Mouse (Mus musculus): Measurements from ENCODE around the gene Stk19.
A peak's percentile ranks its signal among the peaks of the same experiment; 100 is the strongest.
"Not testable (repeated sequence)": the region's sequence is repeated elsewhere in the genome, so short reads cannot be mapped to it uniquely, and the experiment has no call there.

Stk19 gene

DNA sequence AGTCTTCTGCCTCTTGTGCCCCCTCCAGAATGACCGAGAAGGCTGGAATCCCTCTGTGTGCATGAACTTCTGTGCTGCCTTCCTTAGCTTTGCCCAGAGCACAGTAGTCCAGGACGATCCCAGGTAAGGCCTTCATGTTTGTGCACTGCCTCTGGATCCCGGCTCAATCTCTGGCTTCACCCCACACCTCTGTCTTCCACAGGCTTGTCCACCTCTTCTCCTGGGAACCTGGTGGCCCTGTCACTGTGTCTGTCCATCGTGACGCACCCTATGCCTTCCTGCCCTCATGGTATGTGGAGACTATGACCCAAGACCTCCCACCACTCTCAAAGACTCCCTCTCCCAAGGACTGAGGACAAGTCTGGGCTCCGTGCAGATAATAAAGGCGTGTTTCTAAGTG is 2.0 kb upstream of the Stk19 start:
- no peak for DNase-seq

DNA sequence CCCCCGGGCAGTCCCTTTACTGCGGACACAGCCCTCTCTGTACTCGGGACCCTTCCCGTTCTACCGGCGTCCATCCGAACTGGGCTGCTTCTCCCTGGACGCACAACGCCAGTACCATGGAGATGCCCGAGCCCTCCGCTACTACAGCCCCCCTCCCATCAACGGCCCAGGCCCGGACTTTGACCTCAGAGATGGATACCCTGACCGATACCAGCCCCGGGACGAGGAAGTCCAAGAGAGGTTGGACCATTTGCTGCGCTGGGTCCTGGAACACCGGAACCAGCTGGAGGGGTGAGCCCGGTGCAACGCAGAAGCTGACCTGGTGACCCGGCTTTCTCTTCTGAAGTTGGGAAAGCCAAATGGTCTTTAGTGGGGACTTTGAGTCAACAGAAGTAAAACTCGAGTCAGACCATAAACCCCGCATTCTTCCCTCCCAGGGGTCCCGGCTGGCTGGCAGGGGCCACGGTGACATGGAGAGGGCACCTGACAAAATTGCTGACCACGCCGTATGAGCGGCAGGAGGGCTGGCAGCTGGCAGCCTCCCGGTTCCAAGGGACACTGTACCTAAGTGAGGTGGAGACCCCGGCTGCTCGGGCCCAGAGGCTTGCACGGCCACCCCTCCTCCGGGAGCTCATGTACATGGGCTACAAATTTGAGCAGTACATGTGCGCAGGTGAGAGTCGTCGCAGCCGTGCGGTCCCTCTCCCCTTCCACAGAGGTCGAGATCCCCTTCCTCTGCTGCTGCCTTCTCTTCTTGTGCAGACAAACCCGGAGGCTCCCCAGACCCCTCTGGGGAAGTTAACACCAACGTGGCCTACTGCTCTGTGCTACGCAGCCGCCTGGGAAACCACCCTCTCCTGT is 949 bp upstream of the Stk19 start:
- DNase-seq: peak in 1 of 2 experiments; percentile 18

DNA sequence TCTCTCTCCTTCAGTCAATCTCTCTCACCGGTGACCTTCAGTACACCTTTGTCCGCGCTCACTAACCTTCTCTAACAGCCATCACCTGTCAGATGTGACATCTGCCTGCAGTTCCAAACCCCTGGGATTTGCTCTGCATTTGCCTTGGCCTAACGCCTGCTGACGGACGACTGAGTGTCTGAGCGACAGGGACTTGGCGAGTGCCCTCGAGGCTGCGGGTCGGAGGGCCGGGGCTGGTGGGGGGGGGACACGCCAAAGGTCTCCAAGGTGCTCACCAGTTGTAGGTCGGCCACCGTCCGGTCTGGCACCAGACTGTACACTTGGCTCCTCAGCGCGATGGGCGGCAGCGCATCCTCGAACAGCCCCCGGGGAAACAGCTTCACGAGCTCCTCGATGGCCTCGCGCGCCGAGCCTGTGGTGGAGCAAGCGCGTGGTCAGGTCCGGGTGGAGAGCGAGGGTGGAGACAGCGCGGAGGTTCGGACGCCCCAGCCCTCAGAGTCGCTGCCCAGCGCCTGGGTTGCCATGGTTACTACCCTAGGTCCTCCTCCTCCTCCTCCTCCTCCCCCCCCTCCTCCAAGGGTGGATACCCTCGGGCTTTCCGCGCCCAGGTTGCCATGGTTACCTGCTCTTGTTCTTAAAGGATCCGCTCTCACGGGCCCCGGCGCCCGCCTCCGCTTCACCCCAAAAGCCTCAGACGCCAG is 440 bp downstream of the Stk19 start:
- no peak for DNase-seq

DNA sequence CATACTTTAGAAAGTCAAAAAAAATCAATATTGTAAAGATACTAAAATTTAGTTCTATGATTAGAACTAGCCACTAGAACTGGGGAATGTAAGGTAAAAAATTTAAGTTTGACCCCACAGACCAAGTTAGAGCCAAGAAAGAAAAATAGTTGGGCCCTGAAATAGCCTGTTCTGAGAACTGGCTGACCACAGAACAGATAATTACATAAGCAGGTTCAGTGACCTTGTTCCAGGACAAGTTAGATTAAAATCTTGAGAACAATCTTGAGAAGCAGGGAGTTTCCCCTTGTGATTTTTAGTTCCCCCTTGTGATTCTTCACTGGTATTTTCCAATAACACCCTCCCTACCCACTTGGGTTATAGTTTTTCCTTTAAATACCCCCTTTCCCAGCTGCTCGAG is 6.0 kb downstream of the Stk19 start:
- DNase-seq: not testable (repeated sequence)

DNA sequence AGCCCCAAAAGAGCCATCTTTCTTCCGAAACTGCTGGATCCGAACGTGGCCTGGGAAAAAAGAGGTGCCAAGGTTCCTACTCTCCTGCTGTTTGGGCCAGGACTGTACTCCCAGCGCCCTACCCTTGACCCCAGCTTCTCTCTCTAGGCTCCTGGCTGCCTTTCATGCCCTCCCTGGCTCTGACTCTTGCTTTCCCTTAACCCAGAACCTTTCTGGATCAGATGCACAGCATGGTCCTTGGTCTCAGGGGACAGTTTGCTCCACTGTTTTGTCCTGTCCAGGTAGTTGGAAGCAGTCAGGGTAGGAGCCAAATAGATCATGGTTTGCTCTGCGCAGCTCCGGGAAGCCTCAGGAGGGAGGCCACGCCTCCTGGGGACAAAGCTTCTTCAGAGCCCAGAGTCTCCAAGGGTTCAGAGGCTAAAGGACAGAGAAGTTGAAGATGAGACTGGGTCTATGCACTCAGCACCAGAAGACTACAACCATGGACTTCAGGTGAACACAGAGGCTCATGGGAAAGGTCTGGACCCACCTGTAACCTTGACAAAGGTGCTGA is 21.9 kb downstream of the Stk19 start:
- DNase-seq: no peak

DNA sequence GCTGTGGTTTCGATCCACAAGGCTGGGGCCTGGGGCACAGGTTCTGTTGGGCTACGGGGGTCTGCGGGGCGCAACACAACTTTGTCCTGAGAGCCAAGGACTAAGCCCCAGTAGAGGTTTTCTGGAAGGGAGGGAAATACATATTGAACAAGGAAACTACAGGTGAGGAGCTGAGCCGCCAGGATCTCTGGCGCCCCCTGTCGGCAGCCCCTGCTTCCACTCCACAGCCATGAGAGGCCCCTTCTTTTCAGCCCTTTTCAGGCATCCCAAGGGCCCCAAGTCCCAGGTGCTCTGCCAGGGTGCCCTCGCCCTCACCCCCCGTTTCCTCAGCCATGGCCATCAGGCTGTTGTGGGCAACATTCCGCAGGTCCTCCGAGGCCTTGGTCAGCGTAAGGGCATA is 23.0 kb downstream of the Stk19 start:
- peak in 1 of 2 experiments; percentile 37 for DNase-seq

DNA sequence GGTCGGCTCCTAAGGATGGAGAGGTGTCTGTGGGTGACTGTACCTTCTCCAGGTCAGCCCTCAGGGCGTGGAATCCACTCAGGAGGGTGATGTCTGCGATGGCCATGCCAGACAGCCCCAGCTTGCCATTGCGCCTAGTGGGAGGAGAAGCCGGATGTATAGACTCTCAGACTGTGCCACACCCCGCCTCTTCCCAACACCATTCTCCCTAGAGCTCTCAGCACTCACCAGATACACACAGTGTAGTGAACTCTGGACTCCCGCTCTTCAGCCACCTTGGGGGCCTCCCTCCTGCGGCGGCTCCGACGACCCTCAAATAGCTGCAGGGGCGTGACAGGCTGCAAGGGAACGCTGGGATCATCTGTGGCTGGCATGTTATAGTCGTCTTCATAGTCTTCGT is 25.5 kb downstream of the Stk19 start:
- peak in 1 of 2 experiments; percentile 20 for DNase-seq

DNA sequence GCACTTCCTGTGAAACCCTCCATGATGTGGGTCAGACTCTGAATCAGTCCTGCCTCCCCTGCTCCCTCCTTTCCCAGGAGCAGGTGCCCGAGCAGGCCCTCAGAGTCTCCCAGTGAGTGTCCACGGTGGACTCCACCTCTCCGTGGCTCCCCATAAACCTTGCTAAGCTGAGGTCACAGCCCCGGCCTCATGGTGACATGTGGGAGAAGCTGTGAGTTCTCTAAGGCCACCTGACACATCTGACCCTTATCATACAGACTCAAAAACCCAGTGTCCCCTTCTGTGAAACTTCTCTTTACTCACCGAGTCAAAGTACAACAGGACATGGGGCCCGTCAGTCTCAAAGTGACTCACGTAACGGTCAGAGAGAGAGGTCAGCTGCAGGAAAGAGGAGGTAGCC is 25.9 kb downstream of the Stk19 start:
- DNase-seq: not testable (repeated sequence)

DNA sequence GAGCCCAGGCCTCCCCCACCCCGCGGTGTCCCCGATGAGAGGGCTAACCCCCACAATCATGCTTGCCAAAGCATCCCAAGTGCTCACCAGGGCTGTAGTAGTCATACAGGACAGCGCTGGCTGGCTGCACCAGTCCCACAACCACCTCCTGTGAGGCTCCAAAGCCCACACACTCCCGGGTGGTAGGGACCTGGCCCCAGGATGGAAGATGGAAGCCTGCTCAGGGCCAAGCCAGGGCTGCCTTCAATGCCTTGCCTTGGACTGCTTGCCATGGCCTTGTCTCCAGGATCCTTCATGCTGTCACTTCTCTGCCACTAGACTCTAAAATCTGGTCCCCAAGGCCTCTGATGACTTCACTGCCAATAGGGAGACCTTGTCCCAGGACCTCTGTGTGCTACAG is 26.3 kb downstream of the Stk19 start:
- peak in 1 of 2 experiments; percentile 20 for DNase-seq

DNA sequence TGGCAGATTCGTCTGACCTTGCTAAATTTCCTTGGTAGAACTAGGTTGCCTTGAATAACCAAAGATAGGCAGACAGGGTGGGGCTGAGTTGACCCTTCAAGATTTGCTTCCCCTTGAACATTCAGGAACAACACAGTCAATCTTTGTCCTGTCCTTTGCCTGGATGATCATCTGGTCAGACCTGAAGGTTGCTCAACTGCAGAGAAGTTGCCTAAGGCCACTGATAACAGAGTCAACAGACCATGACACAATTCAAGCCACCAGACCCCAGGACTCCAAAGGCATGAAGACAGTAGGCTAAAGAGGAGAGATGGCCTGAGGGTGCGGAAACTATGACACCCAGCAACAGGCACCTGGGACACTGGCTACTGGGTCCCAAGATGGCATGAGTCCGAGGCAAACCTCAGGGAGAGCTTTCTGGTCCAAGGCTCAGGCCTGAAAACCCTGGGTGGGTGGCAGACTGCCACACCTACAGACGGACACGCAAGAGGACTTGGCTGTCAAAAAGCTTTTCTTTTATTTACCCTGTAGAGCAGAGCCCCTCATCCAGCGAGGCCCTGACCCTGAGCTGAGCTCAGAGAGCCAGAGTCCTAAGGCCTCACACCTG is 28.0 kb downstream of the Stk19 start:
- peak in 1 of 2 experiments; percentile 13 for DNase-seq

DNA sequence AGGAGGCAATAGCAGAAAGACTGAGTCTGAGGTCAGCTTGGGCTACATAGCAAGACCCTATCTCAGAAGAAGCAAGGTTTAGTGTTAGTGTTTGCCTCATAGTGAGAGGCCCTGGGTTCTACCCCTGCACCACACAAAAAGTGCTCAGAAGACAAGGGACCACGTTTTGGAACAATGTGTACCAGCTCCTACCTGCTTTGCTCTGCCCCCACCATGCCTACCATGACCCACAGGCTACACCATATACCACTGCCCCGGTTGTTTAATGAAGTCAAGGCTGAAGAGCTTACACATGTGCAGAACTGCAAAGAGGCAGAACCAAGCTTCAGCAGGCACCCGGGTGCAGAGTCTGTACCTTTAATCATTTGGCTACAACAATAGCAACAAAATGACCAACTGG is 29.6 kb downstream of the Stk19 start:
- DNase-seq: no peak

DNA sequence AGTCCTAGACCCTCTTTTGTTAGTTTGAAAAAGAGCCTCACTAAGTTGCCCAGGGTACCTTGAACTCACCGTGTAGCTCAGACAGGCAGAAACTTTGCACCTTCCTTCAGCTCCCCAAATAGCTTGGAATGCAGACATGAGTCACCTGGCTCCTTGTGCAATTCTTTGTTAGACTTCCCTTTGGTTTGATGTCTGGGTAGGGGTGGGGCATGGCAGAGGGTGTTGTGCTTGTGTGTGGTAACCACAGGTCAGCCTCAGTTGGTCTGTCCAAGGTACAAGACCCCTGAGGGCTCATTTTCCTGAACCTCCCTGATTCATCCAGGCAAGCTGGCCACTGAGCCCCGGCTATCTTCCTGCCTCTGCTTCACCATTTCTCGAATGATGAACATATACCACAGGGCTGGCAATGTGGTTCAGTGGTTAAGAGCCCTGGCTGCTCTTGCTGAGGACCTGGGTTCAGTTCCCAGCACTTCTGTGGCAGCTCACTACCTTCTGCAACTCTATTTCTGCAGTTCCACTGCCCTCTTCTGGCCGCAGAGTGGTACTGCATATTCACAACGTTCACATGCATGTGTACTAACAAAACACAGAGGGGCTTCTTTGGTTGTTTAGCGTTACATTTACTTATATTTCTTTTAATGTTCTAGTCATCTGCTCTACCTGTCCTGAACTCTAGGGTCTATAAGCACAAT is 31.7 kb downstream of the Stk19 start:
- DNase-seq: no peak

DNA sequence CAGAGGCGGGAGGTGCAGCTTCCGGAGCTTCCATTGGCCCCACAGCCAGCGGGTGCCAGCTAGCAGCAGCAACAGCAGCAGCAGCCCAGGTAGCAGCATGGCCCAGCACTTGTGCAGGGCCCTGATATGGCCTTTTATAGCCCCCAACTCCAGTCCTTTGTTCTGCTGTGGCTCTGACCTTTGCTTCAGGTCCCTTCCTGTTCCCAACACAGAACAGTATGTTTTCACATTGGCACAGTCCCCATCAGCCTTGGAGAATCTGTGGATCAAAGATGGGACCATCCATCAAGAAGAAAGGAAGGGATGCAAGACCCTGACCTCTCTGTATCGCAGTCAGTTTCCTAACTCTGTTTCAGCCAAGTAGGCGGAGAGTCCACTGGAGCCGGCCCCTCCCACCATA is 32.4 kb downstream of the Stk19 start, which contains the start of gene Cyp21a1:
TSS of gene Cyp21a1 (minus strand) at position 261 of the 400 bp plus-strand sequence.
- peak in 1 of 2 experiments; percentile 18 for DNase-seq

DNA sequence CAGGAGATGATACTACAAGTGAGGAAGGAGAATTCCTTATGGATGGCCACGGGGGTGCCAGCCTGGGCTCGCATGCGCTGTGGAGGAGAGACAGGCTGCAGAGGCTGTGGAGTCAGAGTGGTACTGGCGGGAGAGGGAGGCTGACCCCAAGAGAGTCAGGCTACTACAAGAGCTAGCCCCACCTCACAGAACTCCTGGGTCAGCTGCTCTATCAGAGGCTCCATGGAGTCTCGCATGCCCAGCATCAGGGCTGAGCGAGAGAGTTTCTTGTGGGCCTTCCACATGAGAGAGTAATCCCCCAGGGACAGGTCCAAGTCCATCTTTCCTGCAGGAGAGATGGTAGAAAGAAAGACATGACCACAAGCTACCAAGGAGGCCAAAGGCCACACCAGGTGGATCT is 33.4 kb downstream of the Stk19 start:
- DNase-seq: not testable (repeated sequence)

DNA sequence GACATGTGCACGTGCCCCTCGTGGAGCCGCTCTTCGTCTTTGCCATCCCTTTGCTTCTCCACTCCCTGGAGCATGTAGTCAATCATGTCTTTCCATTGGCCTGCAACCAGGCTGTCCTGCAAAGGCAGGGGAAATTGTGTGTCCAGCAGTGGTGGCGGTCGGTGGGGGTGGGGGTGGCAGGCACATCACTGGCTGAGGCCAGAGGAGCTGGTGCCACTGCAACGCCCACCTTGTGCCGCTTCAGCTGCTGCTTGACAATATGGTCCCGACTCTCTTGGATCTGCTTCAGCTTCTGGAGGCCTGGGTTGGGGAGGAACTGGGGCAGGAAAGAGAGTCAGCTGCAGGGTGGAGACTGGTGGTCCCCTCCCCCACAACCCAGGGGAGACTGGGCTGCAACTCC is 34.0 kb downstream of the Stk19 start:
- not testable (repeated sequence) for DNase-seq

DNA sequence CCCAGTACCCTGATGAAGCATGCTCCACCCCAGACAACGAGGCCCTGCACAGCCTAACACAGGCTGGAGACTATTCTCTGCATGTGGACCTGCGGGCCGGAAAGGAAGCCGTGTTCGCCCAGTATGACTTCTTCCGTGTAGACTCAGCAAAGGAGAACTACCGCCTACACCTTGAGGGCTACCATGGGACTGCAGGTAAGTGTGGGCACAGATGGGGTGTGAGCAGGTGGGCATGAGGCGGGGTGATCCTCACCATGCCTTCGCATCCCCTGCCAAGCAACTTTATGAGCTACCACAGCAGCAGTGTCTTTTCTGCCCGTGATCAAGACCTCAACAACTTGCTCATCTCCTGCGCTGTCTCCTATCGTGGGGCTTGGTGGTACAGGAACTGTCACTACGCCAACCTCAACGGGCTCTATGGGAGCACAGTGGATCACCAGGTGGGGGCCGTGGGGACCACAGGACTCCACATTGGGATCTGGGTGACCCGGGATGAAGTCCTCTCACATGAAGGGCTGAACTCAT is 35.9 kb downstream of the Stk19 start:
- peak in 1 of 2 experiments; percentile 14 for DNase-seq

DNA sequence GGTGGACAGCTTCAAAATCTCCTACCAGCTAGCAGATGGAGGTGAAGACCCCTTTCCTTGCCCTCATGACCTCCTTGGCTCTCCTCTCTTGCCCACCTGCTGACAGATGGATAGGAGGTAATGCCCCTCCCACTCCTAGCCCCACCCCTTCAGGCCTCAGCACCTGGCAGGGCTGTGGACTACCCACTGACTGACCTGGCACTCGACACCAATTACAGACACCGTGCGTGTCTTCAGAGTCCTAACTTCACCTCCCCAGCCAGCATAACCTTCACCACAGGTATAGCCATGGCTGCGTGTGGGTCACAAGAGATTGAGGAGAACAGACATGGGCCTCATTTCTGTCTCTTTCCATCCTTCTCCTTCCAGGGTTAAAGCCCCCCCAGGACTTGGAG is 37.2 kb downstream of the Stk19 start:
- no peak for DNase-seq

DNA sequence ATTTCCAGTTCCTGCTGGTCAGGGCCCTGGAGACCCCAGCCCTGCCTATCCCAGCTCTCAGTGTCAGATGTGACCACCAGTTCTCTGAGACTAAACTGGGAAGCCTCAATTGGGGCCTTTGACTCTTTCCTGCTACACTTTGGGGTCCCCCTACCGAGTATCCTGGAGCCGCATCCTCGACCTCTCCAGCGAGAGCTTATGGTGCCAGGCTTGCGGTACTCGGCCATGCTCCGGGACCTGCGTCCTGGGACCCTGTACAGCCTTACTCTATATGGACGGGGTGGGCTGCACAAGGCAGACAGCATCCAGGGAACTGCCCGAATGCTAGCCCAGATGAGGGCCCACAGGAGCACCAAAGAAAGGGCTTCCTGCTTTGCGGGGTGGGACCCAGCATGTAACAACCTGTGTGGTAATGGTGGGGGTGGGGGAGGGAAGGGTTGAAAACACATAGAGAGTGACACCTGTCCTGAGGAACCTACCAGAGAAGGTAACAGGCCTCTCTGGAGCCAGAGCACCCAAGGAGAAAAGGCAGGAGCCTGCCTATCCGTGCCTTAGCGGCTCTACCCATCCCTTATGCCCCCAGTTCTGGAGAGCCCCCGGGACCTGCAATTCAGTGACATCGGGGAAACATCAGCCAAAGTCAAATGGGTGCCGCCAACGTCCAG is 37.7 kb downstream of the Stk19 start:
- DNase-seq: no peak

DNA sequence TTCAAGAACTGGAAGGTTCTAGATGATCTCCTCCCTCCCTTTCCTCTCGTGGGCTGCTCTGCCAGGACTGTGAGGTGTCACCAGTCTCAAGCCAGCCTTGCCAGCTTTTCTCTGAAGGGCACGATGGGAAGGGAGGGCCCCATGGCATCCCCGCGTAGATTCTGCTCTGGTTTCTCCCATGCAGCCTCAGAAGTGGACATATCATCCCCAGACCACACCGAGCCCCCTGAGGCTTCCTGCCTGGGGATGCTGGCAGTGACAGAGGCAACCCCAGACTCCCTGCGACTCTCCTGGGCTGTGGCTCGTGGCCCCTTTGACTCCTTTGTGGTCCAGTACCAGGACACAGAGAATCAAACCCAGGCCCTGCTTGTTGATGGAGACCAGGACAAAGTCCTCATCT is 38.7 kb downstream of the Stk19 start:
- not testable (repeated sequence) for DNase-seq

DNA sequence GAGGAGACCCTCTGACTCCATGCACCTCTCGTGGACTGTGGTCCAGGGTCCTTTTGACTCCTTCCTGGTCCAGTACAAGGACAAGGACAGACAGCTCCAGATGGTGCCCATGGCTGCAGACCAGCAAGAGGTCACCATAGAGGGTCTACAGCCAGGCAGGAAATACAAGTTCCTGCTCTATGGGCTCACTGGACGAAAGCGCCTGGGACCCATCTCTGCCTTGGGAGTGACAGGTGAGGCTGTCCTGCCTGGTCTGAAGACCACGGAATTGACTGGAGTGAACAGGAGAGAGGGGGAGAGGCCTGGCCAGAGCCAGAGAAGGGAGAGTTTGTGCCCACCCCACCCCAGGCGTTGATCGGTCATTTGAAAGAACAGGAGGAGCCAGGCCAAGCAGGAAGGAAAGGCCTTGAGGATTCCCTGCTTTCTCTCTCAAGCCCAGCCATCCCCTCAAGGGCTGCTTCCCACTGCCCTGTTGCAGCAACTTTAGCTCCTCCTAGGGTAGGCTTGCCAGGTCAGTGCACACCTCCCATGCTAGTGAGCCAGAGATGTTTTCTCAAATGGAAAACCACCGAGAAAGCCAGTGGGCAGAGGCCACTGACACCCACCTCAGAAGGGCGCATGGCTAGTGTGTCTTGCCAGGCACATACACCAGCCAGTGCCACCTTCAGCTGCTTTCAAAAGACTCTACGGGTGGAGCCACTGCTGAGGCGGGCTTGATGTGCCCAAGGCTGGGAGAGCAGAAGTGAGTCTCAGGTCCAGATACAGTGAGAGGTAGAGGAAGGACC is 39.3 kb downstream of the Stk19 start:
- not testable (repeated sequence) for DNase-seq
